Mouse (Mus musculus): Measurements from ENCODE around the gene Slc28a3.

The Slc28a3 gene

DNA sequence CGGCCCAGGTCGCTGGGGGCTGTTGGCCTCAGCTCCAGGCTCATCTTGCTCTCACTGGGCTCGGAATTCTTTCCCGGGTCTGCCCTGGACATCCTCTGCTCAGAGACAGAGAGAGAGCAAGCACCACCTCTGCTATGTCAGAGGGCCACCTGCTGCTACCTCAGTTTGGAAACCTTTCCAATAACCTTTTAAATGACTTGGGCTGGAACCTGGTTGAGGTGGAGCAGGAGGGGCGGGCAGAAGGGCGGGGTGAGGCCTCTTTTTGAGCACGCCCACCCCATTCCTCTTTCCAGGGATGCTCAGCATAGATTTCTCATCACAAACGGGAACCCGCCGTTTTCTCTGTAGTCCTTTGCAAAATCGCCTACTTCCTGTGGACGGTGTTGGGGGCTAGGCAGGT is at the start of gene Slc28a3:
Gene Slc28a3, minus strand, starts transcription at position 162 of the 400 bp plus-strand sequence.
- no peak for DNase-seq (ENCODE audit: low spot score in 2 of 2)

DNA sequence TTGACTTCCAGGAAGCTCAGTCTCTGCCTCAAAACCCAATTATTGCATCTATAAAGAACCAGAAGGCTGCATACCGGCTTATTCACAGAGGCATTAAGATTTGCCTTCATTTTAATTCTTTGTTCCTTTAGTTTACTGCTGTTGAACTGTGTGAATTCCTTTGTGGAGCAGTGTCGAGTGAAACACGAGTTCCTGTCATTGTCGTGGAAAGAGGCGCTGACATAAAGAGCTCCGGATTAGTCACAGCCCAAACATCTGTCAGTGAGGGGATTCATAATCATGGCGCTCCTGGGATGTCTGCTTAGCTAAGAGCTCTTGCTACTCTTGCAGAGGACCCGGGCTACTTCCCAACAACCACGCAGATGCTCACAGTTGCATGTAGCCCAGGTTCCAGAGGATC is 47.3 kb upstream of the Slc28a3 start:
- DNase-seq (ENCODE audit: low spot score in 2 of 2): no peak

DNA sequence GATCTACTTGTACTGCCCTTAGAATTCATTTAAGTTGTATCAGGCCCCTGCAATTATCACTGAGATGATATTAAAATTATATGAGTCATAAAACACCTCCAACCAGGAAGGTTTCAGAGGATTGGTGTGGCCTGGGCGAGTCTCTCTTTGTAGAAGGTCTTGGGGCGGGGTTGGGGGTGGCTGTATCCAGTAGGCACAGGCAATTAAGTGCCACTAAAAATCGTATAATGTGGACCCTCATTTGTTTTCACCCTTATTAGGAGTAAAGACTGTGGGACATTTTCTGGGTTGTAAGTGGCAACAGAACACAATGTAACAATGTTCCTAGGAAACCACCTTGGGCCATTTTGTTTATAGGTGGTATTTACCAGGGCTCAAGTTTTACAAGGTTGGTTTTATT is 46.2 kb upstream of the Slc28a3 start:
- DNase-seq (ENCODE audit: low spot score in 2 of 2): no peak

DNA sequence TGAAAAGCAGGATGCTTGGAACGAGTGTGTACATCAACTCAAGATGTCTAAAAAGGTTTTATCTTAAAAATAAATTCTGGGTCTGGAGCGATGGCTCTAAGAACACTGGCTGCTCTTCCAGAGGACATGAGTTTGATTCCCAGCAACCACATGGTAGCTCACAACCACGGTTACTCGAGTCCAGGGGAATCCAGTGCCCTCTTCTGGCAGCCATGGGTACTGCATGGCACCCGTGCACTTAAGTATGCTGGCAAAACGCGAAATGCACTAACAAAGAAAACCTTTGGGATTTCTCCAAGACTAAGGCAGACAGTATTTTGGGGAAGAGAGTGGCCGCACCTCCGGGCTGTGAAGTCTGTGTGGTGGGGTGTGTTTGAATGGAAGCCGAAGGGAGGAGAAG is 44.9 kb upstream of the Slc28a3 start:
- DNase-seq (ENCODE audit: low spot score in 2 of 2): no peak

DNA sequence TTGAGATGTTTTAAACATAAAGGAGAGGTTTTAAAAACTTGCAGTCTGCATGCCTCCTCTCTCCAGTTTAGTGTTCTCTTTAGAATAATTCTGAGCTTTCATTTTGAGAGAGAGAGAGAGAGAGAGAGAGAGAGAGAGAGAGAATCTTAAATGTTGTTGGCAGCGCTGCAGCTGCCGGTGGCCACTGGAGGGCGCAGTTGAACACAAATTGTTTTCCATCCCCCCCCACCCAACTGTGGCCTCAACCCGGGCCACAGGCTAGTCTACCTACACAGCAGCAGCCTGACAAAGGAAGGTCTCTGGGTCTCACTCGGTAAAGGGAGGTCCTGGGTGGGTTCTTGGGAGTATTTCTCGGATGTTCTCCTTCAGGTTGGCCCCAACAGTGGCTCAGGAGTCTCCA is 29.7 kb upstream of the Slc28a3 start:
- peak in 1 of 2 experiments; percentile 69 for DNase-seq (ENCODE audit: low spot score in 2 of 2)

DNA sequence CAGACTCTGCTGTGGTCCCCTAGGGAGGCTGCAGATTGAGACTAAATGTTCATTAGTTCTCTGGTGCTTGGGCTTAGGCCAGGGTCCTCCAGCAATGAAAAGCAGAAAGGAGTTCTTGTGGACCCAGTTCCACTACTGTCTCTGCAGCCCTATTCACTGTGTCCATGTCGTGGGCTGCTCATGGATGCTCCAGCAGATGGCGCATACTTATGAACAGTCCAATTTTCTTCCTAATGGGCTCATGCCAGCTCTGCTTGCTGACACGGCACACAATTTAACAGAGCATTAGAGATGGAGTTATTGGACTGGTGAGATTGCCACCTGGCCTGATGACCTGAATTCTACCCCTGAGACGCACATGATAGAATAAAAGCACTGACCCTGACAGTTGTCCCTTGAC is 28.3 kb upstream of the Slc28a3 start:
- DNase-seq (ENCODE audit: low spot score in 2 of 2): no peak

DNA sequence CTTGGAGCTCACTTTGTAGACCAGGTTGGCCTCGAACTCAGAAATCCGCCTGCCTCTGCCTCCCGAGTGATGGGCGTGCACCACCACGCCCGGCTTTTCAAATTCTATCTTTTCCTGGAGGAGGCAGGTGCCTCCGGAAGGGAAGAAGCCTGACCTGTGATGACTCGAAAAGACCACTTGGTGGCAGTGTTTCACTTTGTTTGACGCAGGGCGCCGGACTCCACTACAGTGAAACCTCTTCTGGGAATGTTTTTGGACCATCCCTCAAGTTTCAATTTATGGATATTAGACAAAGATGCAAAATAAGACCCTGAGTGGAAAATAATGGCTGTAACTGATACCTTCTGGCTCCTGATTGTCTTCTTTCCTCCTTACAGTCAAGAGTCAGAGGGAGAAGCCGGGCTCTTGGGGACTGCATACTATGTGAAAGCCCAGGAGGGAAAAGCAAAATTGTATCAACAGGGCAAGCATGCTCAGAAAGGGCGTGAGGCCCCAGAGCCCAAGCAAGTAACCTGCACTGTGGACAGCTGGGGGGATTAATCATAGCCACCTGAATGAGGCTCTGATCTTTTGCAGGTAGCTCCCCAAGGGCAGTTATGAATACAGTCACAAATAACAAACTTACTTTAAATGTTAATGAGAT is 26.8 kb upstream of the Slc28a3 start:
- peak; percentile 28 to 66 for DNase-seq (ENCODE audit: low spot score in 2 of 2)

DNA sequence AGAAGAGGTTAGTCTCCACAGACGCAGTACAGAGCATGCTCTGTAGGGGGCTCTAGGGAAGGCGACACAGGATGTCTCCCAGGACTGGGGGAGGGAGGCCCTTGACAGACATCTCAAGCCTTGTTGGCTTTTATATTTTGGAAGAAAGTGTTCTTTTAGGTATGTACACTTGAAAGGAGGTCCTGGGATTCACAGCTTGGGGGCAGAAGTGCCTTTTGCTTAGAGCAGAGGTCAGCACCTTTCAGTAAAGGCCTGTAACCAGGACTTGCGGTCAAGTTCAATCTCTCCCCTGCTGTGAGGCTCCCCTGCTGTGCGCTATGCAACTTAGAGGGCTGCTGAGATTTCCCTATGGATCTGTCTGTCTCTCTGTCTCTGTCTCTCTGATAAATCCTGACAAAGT is 23.2 kb upstream of the Slc28a3 start:
- no peak for DNase-seq (ENCODE audit: low spot score in 2 of 2)

DNA sequence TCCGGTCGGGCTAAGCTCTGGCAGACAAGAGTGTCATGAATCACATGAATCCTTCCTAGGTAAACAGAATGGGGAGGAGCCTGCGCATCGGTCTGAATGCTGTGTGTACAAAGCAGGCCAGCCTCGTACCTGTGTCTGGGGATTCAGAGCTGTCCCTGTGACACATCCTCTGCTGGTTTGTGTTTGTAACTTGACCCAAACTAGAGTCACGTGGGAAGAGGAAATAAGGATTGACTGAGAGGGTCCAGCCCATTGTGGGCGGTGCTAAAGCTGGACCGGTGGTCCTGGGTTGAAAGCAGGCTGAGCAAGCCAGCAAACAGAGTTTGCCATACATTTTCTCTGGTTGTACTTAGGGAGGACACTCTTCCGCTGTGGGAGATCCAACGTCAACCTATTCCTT is 20.1 kb upstream of the Slc28a3 start:
- DNase-seq (ENCODE audit: low spot score in 2 of 2): no peak

DNA sequence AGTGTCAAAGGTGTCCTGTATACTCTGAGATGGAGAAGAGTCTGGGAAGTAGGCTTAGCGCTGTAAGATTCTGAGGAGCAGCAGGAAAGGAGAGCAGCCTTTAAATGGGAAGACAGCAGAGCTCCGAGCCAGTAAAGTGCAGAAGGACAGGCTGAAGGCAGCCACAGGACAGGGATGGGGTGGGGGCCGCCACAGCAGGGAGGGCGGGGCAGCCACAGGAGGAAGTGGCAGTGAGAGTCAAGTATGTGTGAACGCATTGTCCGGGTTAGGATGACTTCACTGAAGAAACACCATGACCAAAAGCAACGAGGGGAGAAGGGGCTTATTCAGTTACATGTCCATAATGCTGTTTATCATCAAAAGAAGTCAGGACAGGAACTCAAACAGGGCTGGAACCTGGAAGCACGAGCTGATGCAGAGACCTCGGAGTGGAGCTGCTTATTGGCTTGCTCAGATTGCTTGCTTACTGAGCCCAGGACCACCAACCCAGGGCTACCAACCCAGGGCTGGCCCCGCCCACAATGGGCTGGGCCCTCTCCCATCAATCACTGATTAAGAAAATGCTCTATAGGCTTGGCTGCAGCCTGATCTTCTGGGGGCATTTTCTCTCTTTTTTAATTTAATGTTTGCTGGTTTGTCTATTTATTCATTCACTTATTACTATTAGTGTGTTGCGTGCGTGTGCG is 18.8 kb upstream of the Slc28a3 start:
- no peak for DNase-seq (ENCODE audit: low spot score in 2 of 2)

DNA sequence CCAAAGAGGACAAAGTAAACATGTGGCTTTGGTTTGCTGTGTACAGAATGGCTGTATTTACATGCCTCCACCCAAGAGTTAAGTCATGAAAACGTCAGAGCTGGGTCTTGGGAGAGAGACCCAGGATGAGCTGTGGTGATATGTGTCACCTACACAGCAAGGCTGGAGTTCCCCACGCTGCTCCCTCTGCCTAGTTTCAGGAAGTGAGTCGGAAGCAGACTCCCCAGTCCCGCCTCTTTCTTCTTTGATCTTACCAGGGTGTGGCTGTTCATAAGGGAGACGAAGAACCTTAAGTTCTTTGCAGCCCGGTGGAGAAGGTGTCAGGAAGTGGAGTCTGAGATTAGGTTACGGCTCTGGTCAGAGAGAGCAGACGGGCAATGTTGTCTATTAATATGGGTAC is 12.0 kb upstream of the Slc28a3 start:
- no peak for DNase-seq (ENCODE audit: low spot score in 2 of 2)

DNA sequence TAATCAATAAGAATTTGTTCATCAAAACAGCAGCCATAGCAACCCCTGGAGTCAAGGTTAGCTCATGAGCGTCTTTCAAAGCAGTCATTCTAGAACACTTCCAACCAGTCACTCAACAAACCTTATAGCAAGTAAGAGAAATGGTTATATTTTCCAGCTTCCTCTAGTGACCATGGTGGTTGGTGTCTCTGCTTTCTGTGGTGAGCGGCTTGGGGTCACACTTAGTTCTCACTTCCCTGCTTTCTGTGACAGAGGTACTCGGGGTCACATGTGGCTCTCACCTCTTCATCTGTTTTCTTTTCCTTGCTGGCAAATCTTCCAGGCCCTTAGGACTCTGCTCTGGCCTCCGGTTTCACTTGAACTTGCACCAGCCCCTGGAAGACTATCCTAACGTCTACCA is 8.6 kb upstream of the Slc28a3 start:
- DNase-seq (ENCODE audit: low spot score in 2 of 2): no peak

DNA sequence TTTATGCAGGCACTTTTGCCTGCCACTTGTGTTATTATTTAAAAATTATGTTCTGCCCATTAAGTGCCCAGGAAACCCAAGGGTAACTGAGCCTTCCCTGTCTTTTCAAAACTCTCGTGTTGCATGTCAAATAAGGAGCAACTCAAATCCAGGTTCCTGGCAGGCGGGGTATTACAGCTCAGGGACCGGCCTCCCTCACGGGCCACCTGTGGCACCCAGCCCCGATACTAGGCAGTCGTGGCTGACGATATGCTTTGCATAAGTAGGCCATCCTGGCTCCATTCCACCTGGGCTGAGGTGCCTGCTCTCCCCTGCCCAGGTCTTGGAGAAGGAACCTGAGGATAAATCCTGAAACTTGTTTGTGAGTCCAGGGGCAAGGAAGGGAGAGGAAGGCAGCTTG is 618 bp downstream of the Slc28a3 start:
- DNase-seq (ENCODE audit: low spot score in 2 of 2): no peak

DNA sequence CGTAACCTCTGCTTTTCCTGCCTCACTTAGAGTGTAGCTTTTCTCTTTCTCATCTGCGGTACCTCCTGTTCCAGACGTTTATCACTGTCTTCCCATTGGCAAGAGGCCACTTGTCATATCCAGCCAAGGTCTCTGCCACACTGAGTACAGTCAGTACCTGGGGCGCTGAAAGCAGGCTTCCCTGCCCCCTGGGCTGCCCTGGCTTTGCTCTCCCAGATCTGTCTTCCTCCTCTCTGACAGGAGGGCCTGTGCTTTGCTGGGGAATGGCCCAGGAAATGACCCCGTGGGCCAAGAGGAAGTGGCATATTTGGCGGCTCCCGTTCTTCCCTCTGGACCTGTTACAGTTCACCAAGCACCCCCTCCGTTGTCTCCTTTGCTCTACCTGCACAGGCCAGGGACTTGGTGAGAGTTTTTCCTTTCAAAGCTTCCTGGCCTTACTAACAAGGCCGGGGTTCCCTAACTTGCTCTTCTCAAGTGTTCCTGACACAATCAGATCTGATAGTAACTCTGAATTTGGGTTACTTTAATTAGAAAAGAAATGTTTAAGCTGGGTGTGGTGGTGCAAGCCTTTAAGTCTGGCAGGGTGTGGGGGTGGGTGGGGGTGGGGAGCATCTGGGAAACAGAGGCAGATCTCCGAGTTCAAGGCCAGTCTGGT is 9.3 kb downstream of the Slc28a3 start:
- DNase-seq (ENCODE audit: low spot score in 2 of 2): peak in 1 of 2 experiments; percentile 38

DNA sequence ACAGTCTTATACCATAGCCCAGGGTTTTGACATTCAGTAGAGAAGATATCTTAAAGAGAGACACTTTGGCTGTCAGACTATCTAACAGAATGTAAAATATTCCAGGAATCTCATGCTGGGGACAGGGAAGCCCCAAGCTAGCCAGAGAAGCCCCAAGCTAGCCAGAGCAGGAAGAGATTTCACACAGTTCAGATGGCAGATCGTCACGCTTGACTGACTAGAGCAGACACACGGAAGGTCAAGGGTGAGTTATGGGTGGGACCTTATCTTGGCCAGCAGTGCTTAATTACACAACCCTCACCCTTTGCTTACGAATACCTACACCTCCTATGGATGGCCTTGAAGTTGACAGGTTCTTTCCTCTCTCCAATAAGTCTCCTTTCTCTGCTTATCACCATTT is 12.1 kb downstream of the Slc28a3 start:
- no peak for DNase-seq (ENCODE audit: low spot score in 2 of 2)

DNA sequence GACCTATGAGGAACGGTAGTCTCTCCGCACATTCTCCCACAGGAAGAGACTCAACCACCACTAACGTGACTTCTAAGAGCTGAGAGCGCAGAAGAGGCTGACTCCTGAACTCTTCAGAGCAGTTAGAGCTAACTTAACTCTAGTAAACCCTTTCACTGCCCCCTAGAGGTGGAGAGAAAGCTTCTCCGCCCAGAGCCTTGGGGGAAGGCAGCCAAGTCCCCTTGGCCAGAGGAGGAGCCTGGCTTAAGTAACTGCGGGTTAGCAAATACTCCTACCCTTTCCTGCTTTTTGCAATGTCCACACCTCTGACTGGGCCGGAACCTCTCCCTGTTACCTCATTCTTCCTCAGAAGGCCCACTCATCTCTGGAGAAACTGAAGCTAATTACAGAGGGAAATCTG is 17.5 kb downstream of the Slc28a3 start:
- peak; percentile 60 to 69 for DNase-seq (ENCODE audit: low spot score in 2 of 2)

DNA sequence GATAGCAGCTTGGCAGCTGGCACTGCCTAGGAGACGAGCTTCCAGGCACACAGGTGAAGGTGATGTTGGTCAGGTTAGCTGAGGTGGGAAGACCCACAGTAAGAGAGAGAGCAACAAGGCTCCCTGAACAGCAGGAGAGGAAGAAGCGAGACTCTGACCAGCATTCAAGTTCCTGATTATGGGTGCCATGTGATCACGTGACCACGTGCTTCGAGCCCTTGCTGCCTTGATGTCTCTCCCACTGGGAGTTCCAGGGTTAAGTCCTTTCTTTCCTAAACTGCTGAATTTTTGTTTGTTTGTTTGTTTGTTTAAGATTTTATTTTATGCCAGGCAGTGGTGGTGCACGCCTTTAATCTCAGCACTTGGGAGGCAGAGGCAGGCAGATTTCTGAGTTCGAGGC is 18.8 kb downstream of the Slc28a3 start:
- DNase-seq (ENCODE audit: low spot score in 2 of 2): no peak

DNA sequence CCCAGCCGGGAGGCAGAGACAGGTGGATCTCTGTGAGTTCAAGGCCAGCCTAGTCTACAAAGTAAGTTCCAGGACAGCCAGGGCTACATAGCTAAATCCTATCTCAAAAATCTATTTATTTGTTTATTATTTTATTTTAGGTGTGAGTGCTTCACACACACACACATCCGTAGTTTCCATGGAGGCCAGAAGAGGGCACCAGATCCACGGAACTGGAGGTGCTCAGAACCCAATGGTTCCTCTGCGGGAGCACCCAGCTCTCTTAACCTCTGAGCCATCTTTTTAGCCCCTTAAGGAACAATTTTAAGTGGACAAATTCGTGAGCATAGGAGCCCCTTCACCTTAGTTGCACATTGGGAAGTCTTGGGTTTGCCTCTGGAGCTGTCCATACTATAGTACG is 20.0 kb downstream of the Slc28a3 start:
- peak in 1 of 2 experiments; percentile 70 for DNase-seq (ENCODE audit: low spot score in 2 of 2)

DNA sequence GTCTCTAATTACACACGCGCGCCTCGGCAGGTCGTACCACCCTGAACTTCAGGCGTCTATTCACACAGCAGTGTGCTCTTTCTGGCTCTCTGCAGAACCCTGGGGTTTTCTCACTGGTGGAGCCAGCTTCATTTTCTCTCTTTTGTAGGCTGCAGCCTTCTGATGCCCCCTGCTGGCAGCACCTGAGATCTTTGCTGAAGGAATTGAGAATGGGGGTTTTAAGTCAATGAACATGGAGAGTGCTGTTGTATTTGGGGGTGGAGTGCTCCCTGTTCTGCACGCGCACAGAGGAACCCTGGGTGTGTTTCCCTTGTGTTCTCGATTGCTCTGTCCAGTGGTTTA is 21.2 kb downstream of the Slc28a3 start:
- peak; percentile 62 to 83 for DNase-seq (ENCODE audit: low spot score in 2 of 2)

DNA sequence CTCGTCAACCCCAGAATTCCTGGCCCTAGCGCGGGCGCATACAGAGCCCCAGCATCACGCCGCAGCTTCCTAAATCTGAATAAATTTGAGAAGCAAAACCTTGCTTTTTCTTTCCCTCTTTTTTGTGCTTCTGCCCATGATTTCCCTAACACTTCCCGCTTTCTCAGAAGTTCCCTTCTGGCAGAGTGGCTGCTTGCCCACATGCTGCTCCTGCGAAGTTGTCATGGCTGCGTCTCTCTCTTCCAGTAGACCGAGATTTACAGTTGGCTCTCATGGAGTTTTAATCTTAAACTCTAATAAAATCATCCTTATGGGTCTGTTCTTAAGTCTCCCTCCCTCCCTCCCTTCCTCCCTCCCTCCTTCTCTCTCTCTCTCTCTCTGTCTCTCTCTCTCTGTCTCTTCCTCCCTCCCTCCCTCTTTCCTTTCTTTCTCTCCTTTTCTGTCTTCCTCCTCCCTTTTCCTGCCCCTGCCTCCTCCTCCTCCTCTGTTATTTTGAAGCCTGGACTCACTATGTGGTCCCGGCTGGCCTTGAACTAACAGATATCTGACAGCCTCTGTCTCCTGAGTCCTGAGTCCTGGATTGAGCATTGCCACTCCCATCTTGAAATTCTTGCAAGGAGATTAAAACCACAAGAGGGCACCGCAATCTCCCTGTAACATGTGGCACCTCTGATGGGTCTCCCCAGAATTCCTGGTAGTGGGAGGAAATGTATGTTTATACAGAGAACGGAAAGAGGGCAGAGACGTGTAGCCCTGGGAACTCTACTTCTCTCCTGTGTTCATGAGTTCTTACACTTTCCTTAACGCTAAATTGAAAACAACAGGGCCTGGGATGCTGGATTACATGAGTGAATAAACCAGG is 21.8 kb downstream of the Slc28a3 start:
- no peak for DNase-seq (ENCODE audit: low spot score in 2 of 2)

DNA sequence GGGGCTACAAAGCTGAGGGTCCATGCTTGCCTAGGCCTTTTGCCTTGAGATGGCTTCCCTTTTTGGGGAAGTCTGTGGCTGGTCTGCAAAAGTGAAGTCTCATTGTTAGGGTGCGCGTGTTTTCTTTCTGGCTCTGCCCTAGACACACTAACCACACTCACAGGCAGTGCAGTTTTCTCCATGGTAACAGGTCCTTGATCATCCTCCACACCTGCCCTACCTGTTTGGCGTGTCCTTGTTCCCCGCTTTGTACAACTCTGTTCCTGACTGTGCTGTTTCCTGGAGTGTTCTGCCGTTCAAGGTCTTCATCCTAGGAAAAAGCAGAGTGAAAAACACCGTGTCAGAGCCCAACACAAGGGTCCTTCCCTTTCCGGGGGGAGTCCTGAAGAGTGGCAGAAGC is 22.7 kb downstream of the Slc28a3 start:
- DNase-seq (ENCODE audit: low spot score in 2 of 2): no peak

DNA sequence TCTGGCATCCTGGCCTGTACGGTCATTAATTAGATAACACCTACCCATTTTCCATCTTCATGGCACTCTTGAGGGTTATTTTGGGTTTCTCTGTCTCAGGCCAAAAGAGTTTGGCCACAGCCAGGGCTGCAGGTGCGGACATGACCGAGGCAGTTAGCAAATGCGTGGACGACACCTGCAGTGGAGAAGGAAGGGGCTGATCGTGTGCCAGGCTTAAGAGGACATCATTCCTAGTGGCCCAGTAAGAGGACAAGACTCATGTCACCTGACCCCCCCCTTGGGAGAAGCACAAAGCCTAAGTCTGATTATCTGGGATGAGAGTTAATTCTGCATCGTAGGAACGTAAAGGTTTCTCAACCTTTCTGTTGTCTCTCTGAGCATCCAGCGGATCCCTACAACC is 44.5 kb downstream of the Slc28a3 start:
- DNase-seq (ENCODE audit: low spot score in 2 of 2): no peak

All from urinary bladder, postnatal 4 days (tissue).